Mouse (Mus musculus): Measurements from ENCODE around the gene Tnfsf15. TPM values are rescaled to one million over a fixed set of nuclear protein-coding genes. Genes with fewer than 3 reads are reported as not detected.

Gene Tnfsf15
- total and polyA plus RNA-seq, 2 experiments = 0.28 TPM; not detected in 1

DNA sequence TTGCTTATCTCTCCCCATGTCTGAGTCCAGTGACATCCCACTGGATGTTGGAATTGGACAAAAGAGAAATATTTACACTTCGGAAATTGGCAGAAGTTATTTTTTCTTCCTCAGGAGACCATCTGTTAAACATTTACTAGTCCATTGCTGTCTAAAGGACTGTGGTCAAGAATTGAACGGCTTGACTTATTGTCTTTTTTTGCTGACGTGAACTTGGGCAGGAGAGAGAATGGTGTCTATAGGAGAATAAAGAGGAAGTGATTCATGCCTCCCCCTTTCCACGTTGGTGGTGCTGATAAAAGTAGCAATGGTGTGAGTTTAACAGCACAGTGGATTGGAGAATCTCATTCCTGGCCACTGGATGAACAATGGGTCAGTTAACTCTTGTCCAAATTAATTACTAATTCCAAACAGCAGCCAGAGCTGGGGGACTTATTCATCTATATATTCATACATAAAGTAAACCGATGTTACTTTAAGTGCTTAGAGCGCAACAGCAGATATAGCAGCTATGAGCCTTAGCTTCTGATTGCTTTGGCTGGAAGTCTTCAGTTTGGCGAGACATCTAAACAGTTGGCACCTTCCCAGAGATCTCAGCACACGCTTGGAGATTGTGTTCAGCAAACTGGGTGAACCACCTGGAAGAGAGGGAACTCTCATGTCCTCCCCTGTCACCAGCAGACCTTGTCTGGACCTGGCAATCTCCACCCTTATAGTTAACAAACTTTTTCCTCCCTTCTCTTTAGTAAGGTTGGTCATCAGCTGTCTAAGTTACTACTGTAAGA lies 28.6 kb upstream of the Tnfsf15 start:
- peaks cover 2% of the 10 kb centered on the region; the same call in 1 of the 2 replicates for H3K4me1 ChIP-seq (ENCODE audit: control insufficient read depth, insufficient read depth, low read length)
- no peaks in the 10 kb centered on the region; the same call in 1 of the 2 replicates for H3K27me3 ChIP-seq (ENCODE audit: control insufficient read depth, insufficient read depth, low read length)
- no peak for TF ChIP-seq CTCF (IDR thresholded peaks at IDR 0.05; ENCODE audit: low read depth, low read length)
- TF ChIP-seq POLR2A (IDR thresholded peaks at IDR 0.05; ENCODE audit: extremely low read depth, insufficient read depth, low read length) = no peak
- H3K27ac ChIP-seq (replicated peaks; ENCODE audit: insufficient read depth, low read depth, low read length) = no peak overlapping the region
- H3K9ac ChIP-seq (ENCODE audit: low read depth, low read length) = no peak overlapping the region
- H3K36me3 ChIP-seq (ENCODE audit: control insufficient read depth, insufficient read depth, low read length) = no peaks in the 10 kb centered on the region
- DNase-seq (ENCODE audit: extremely low read depth, low read depth, low spot score) = peak; percentile 81
- no peak overlapping the region for H3K4me3 ChIP-seq (ENCODE audit: insufficient read depth, low read depth, low read length)
- WGBS = 27% methylated on average over 8 of the region's 8 CpGs
- H3K79me2 ChIP-seq (ENCODE audit: control insufficient read depth, insufficient read depth, low read length) = no peaks in the 10 kb centered on the region

DNA sequence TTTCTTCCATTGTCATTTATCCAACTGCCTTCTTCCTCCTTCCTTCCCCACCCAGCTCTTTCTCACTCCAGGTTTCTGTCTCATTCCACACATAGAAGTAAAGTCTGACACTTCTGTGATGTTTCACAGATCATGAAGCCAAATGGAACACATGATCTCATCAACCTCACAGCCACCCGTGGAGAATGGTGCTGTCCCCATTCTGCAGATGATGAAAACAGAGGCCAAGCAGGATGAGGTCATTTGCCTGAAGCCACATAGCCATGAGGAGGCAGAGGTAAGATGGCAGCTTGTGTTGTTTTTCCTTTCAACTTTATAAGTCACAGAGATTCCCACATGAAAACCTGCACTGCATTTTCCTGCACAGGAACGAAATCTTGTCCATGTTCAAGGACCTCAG lies 27.6 kb upstream of the Tnfsf15 start:
- H3K27me3 ChIP-seq (ENCODE audit: control insufficient read depth, insufficient read depth, low read length) = no peaks in the 10 kb centered on the region; the same call in 1 of the 2 replicates
- H3K79me2 ChIP-seq (ENCODE audit: control insufficient read depth, insufficient read depth, low read length) = no peaks in the 10 kb centered on the region
- H3K4me3 ChIP-seq (ENCODE audit: insufficient read depth, low read depth, low read length) = no peak overlapping the region
- H3K36me3 ChIP-seq (ENCODE audit: control insufficient read depth, insufficient read depth, low read length) = no peaks in the 10 kb centered on the region
- no peak overlapping the region for H3K9ac ChIP-seq (ENCODE audit: low read depth, low read length)
- no peak for DNase-seq (ENCODE audit: extremely low read depth, low read depth, low spot score)
- H3K4me1 ChIP-seq (ENCODE audit: control insufficient read depth, insufficient read depth, low read length) = peaks cover 2% of the 10 kb centered on the region; the same call in 1 of the 2 replicates
- 87% methylated on average over 2 of the region's 2 CpGs for WGBS
- TF ChIP-seq CTCF (IDR thresholded peaks at IDR 0.05; ENCODE audit: low read depth, low read length) (no peak), POLR2A (IDR thresholded peaks at IDR 0.05; ENCODE audit: extremely low read depth, insufficient read depth, low read length) (no peak)
- no peak overlapping the region for H3K27ac ChIP-seq (replicated peaks; ENCODE audit: insufficient read depth, low read depth, low read length)

DNA sequence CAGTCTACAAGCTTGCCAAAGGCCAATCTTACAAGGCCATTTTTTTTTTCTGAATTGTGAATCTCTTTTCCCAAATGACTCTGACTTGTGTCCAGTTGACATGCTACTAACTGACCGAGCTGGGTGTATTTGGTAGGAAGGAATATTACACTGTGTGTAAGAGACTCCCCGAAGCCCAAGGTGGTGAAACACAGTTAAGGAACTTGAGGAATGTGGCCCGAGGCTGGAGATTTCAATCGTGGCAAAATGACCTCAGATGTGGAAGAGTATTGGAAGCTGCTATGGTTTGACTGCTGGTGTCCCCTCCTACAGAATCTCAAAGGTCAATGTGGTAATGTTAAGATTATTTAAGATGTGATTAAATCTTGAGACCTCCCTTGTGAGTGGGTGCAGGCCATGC lies 26.4 kb upstream of the Tnfsf15 start:
- TF ChIP-seq POLR2A (IDR thresholded peaks at IDR 0.05; ENCODE audit: extremely low read depth, insufficient read depth, low read length) (no peak), CTCF (IDR thresholded peaks at IDR 0.05; ENCODE audit: low read depth, low read length) (no peak)
- no peaks in the 10 kb centered on the region for H3K36me3 ChIP-seq (ENCODE audit: control insufficient read depth, insufficient read depth, low read length)
- 82% methylated on average over 4 of the region's 4 CpGs for WGBS

DNA sequence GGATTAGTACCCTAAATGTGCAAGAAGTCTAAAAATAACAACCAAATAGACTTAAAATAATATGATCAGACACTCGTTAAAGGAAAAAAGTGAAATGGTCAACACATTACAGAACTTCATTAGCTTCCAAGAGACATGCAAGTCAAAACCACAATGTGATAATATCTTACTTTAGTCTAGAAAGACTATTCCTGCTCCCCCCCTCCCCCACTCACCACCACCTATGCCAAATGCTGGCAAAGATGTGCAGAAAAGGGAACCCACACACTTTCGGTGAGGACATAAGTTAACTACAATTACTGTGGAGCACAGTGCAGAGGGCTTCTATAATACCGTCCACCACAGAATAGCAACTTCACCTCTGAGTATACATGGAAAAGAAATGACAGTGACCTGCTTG lies 24.2 kb upstream of the Tnfsf15 start:
- Histone ChIP-seq H3K9ac (ENCODE audit: low read depth, low read length) (no peak overlapping the region), H3K27me3 (ENCODE audit: control insufficient read depth, insufficient read depth, low read length) (no peaks in the 10 kb centered on the region), H3K4me1 (ENCODE audit: control insufficient read depth, insufficient read depth, low read length) (peaks cover 2% of the 10 kb centered on the region; the same call in 1 of the 2 replicates), H3K27ac (replicated peaks; ENCODE audit: insufficient read depth, low read depth, low read length) (no peak overlapping the region), H3K4me3 (ENCODE audit: insufficient read depth, low read depth, low read length) (no peak overlapping the region), H3K79me2 (ENCODE audit: control insufficient read depth, insufficient read depth, low read length) (no peaks in the 10 kb centered on the region), H3K36me3 (ENCODE audit: control insufficient read depth, insufficient read depth, low read length) (no peaks in the 10 kb centered on the region)
- no peak for TF ChIP-seq POLR2A (IDR thresholded peaks at IDR 0.05; ENCODE audit: extremely low read depth, insufficient read depth, low read length)
- no peak for TF ChIP-seq CTCF (IDR thresholded peaks at IDR 0.05; ENCODE audit: low read depth, low read length)
- 87% methylated on average over 3 of the region's 3 CpGs for WGBS
- no peak for DNase-seq (ENCODE audit: extremely low read depth, low read depth, low spot score)

More for the DNA sequence above, 26.4 kb upstream of the Tnfsf15 start:
- Histone ChIP-seq H3K79me2 (ENCODE audit: control insufficient read depth, insufficient read depth, low read length) (no peaks in the 10 kb centered on the region), H3K9ac (ENCODE audit: low read depth, low read length) (no peak overlapping the region), H3K27ac (replicated peaks; ENCODE audit: insufficient read depth, low read depth, low read length) (no peak overlapping the region), H3K4me3 (ENCODE audit: insufficient read depth, low read depth, low read length) (no peak overlapping the region), H3K4me1 (ENCODE audit: control insufficient read depth, insufficient read depth, low read length) (peaks cover 2% of the 10 kb centered on the region; the same call in 1 of the 2 replicates), H3K27me3 (ENCODE audit: control insufficient read depth, insufficient read depth, low read length) (no peaks in the 10 kb centered on the region; the same call in 1 of the 2 replicates)
- DNase-seq (ENCODE audit: extremely low read depth, low read depth, low spot score) = no peak

DNA sequence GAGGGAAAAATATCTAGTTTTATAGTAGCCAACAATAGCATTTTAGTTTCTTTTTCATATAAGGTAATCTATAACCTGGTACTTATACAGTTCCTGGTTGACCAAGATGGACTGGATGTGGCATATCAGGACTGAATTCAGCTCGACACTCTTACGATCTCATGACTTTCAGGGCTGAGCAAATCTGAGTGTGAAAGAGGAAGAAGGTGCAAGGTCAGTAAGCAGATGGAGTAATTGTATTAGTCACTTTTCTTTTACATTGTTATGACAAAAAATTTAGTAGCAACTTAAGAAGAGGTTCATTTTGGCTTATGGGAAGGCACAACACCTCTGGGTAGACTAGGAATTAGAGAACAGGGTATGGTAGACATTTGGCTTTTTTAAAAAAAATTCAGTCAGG lies 20.1 kb upstream of the Tnfsf15 start:
- H3K27ac ChIP-seq (replicated peaks; ENCODE audit: insufficient read depth, low read depth, low read length) = no peak overlapping the region
- 80% methylated on average over 2 of the region's 2 CpGs for WGBS

DNA sequence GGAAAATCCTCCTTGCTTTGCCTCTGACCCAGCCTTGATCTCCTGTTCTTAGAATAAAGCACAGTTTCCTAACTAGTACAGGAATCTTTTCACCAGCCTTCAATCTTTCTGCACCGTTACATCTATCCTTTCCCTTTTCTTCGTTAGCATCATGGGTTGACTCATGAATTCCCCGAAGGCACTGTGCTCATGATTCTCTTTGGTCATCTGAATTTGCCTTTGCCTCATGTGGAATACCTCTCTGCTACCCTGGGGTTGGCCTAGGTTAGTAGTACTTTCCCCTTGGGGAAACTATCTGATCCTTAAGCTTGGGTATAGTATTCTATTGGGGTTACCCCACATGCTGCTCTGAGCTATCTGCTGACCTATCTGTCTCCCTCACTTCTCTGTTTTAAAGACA lies 15.0 kb upstream of the Tnfsf15 start:
- Histone ChIP-seq H3K4me1 (ENCODE audit: control insufficient read depth, insufficient read depth, low read length) (no peaks in the 10 kb centered on the region), H3K4me3 (ENCODE audit: insufficient read depth, low read depth, low read length) (no peak overlapping the region), H3K36me3 (ENCODE audit: control insufficient read depth, insufficient read depth, low read length) (no peaks in the 10 kb centered on the region), H3K79me2 (ENCODE audit: control insufficient read depth, insufficient read depth, low read length) (no peaks in the 10 kb centered on the region), H3K27me3 (ENCODE audit: control insufficient read depth, insufficient read depth, low read length) (peaks cover 9% of the 10 kb centered on the region; the same call in 1 of the 2 replicates), H3K9ac (ENCODE audit: low read depth, low read length) (no peak overlapping the region), H3K27ac (replicated peaks; ENCODE audit: insufficient read depth, low read depth, low read length) (no peak overlapping the region)
- WGBS = 93% methylated on average over 3 of the region's 3 CpGs
- DNase-seq (ENCODE audit: extremely low read depth, low read depth, low spot score) = no peak
- TF ChIP-seq POLR2A (IDR thresholded peaks at IDR 0.05; ENCODE audit: extremely low read depth, insufficient read depth, low read length) = no peak
- no peak for TF ChIP-seq CTCF (IDR thresholded peaks at IDR 0.05; ENCODE audit: low read depth, low read length)

More for the DNA sequence above, 20.1 kb upstream of the Tnfsf15 start:
- no peaks in the 10 kb centered on the region for H3K79me2 ChIP-seq (ENCODE audit: control insufficient read depth, insufficient read depth, low read length)
- no peak overlapping the region for H3K9ac ChIP-seq (ENCODE audit: low read depth, low read length)
- TF ChIP-seq POLR2A (IDR thresholded peaks at IDR 0.05; ENCODE audit: extremely low read depth, insufficient read depth, low read length) = no peak
- TF ChIP-seq CTCF (IDR thresholded peaks at IDR 0.05; ENCODE audit: low read depth, low read length) = no peak
- no peaks in the 10 kb centered on the region for H3K36me3 ChIP-seq (ENCODE audit: control insufficient read depth, insufficient read depth, low read length)
- H3K4me3 ChIP-seq (ENCODE audit: insufficient read depth, low read depth, low read length) = no peak overlapping the region
- H3K4me1 ChIP-seq (ENCODE audit: control insufficient read depth, insufficient read depth, low read length) = no peaks in the 10 kb centered on the region
- no peak for DNase-seq (ENCODE audit: extremely low read depth, low read depth, low spot score)
- H3K27me3 ChIP-seq (ENCODE audit: control insufficient read depth, insufficient read depth, low read length) = 0 out of 2 replicates have a peak, but pooled peaks cover 2% of the 10 kb centered on the region
